Comparison of ENCODE assay signal across 16 mouse cellular contexts in genomic region chr12:79886494-79886893, GRCm38 (mm10).
DNase-seq lines count a peak whose midpoint lies in the region; ATAC-seq lines count a peak whose summit lies in the region.
"Had no signal": no experiment of that assay in that cellular context is flagged by ENCODE, and none has a peak within 500 bp of the region (broad histone marks: within the 10 kb centered on the region; RNA-seq: fewer than 3 reads in every experiment).

No protein-coding gene starts in this region.

- no peak overlapping the region for H3K4me3 ChIP-seq in forebrain, embryonic 14.5 days (ENCODE audit: low read depth, low read length)
- no peak overlapping the region for H3K4me3 ChIP-seq in forebrain, embryonic 12.5 days (replicated peaks)
- no peak overlapping the region for H3K4me3 ChIP-seq in heart, embryonic 16.5 days (ENCODE audit: low read length)
- H3K4me3 ChIP-seq in brown adipose tissue, adult 24 weeks (ENCODE audit: insufficient read depth, low read depth, low read length) = no peak overlapping the region
- no peak overlapping the region for H3K4me3 ChIP-seq in limb, embryonic 13.5 days
- no peak overlapping the region for H3K4me3 ChIP-seq in hindbrain, embryonic 13.5 days
- H3K4me3 ChIP-seq: hindbrain, embryonic 12.5 days; midbrain, embryonic 13.5 days; myocyte had no signal

- DNase-seq in forebrain, embryonic 14.5 days (ENCODE audit: low spot score) = peak; percentile 30
- no peak for DNase-seq in heart, adult 9 months (ENCODE audit: low spot score in 2 of 2)
- no peak for DNase-seq in retina, embryonic 14.5 days (ENCODE audit: low spot score)
- DNase-seq: cerebellum, adult 11 months; liver, postnatal 0 days; right cerebral cortex, adult 18-20 months; spleen, adult 18-20 months; thymus, postnatal 4 days had no signal

- WGBS in forebrain, embryonic 14.5 days = 70% methylated on average over 3 of the region's 3 CpGs
- WGBS in forebrain, embryonic 12.5 days = 62% methylated on average over 3 of the region's 3 CpGs
- WGBS in heart, embryonic 16.5 days = 78% methylated on average over 3 of the region's 3 CpGs
- 59% methylated on average over 3 of the region's 3 CpGs for WGBS in limb, embryonic 13.5 days
- 86% methylated on average over 3 of the region's 3 CpGs for WGBS in hindbrain, embryonic 13.5 days

- no peaks in the 10 kb centered on the region for H3K9me3 ChIP-seq in forebrain, embryonic 14.5 days (replicated peaks; ENCODE audit: control insufficient read depth, low read length)
- no peaks in the 10 kb centered on the region for H3K9me3 ChIP-seq in forebrain, embryonic 12.5 days
- no peaks in the 10 kb centered on the region for H3K9me3 ChIP-seq in heart, embryonic 16.5 days (replicated peaks; ENCODE audit: control insufficient read depth, low read length)
- H3K9me3 ChIP-seq in limb, embryonic 13.5 days = no peaks in the 10 kb centered on the region
- H3K9me3 ChIP-seq in hindbrain, embryonic 13.5 days = no peaks in the 10 kb centered on the region
- H3K9me3 ChIP-seq: hindbrain, embryonic 12.5 days; midbrain, embryonic 13.5 days had no signal

- peaks cover 9% of the 10 kb centered on the region; the same call in 1 of the 2 replicates for H3K4me1 ChIP-seq in forebrain, embryonic 14.5 days (ENCODE audit: control insufficient read depth, insufficient read depth, low read length)
- H3K4me1 ChIP-seq in forebrain, embryonic 12.5 days = peaks cover 8% of the 10 kb centered on the region
- peaks cover 2% of the 10 kb centered on the region; the same call in 1 of the 2 replicates for H3K4me1 ChIP-seq in heart, embryonic 16.5 days (ENCODE audit: control insufficient read depth, insufficient read depth, low read length)
- H3K4me1 ChIP-seq in brown adipose tissue, adult 24 weeks (ENCODE audit: control insufficient read depth, insufficient read depth, insufficient read length, low read length) = peaks cover 30% of the 10 kb centered on the region
- H3K4me1 ChIP-seq in limb, embryonic 13.5 days = peaks cover 49% of the 10 kb centered on the region
- peaks cover 14% of the 10 kb centered on the region for H3K4me1 ChIP-seq in hindbrain, embryonic 13.5 days (replicated peaks)

- H3K4me2 ChIP-seq in forebrain, embryonic 14.5 days (ENCODE audit: low read length) = no peak overlapping the region
- H3K4me2 ChIP-seq in forebrain, embryonic 12.5 days = no peak overlapping the region
- H3K4me2 ChIP-seq in heart, embryonic 16.5 days (ENCODE audit: low read depth, low read length) = no peak overlapping the region
- H3K4me2 ChIP-seq in limb, embryonic 13.5 days (replicated peaks) = peak overlapping the region; percentile 42; the same call in 1 of the 2 replicates
- H3K4me2 ChIP-seq in hindbrain, embryonic 13.5 days = no peak overlapping the region
- H3K4me2 ChIP-seq: hindbrain, embryonic 12.5 days; midbrain, embryonic 13.5 days had no signal

- ATAC-seq in forebrain, embryonic 14.5 days = no peak
- ATAC-seq in forebrain, embryonic 12.5 days (ENCODE audit: low FRiP score) = no peak
- no peak for ATAC-seq in heart, embryonic 16.5 days (replicated peaks; ENCODE audit: extremely low read depth, insufficient read depth, low FRiP score)
- ATAC-seq in limb, embryonic 13.5 days (ENCODE audit: low FRiP score, low read depth) = no peak
- ATAC-seq in hindbrain, embryonic 13.5 days (ENCODE audit: low FRiP score) = no peak
- ATAC-seq: liver, postnatal 0 days; midbrain, embryonic 13.5 days had no signal

- H3K9ac ChIP-seq in forebrain, embryonic 14.5 days (ENCODE audit: low read length) = no peak overlapping the region
- no peak overlapping the region for H3K9ac ChIP-seq in forebrain, embryonic 12.5 days
- no peak overlapping the region for H3K9ac ChIP-seq in heart, embryonic 16.5 days (ENCODE audit: low read length)
- H3K9ac ChIP-seq in limb, embryonic 13.5 days = no peak overlapping the region
- no peak overlapping the region for H3K9ac ChIP-seq in hindbrain, embryonic 13.5 days
- H3K9ac ChIP-seq: hindbrain, embryonic 12.5 days; liver, postnatal 0 days; midbrain, embryonic 13.5 days had no signal

- H3K27ac ChIP-seq in forebrain, embryonic 14.5 days (ENCODE audit: low read depth, low read length) = no peak overlapping the region
- no peak overlapping the region for H3K27ac ChIP-seq in forebrain, embryonic 12.5 days
- 0 out of 2 replicates have a peak overlapping the region, but pooled peaks have one; percentile 32 for H3K27ac ChIP-seq in heart, embryonic 16.5 days (ENCODE audit: low read length)
- peak overlapping the region; percentile 36; the same call in 1 of the 2 replicates for H3K27ac ChIP-seq in brown adipose tissue, adult 24 weeks (replicated peaks; ENCODE audit: low read depth, low read length)
- peak overlapping the region; percentile 79 for H3K27ac ChIP-seq in limb, embryonic 13.5 days
- no peak overlapping the region for H3K27ac ChIP-seq in hindbrain, embryonic 13.5 days
- H3K27ac ChIP-seq: midbrain, embryonic 13.5 days had no signal

- no peaks in the 10 kb centered on the region for H3K27me3 ChIP-seq in forebrain, embryonic 14.5 days (replicated peaks; ENCODE audit: control insufficient read depth, insufficient read depth, low read length)
- H3K27me3 ChIP-seq in forebrain, embryonic 12.5 days = no peaks in the 10 kb centered on the region
- no peaks in the 10 kb centered on the region for H3K27me3 ChIP-seq in heart, embryonic 16.5 days (ENCODE audit: control insufficient read depth, insufficient read depth, low read length)
- no peaks in the 10 kb centered on the region for H3K27me3 ChIP-seq in limb, embryonic 13.5 days
- H3K27me3 ChIP-seq in hindbrain, embryonic 13.5 days = no peaks in the 10 kb centered on the region
- H3K27me3 ChIP-seq: midbrain, embryonic 13.5 days had no signal

- no peaks in the 10 kb centered on the region for H3K36me3 ChIP-seq in forebrain, embryonic 14.5 days (ENCODE audit: control insufficient read depth, insufficient read depth, low read length)
- no peaks in the 10 kb centered on the region for H3K36me3 ChIP-seq in forebrain, embryonic 12.5 days (replicated peaks)
- no peaks in the 10 kb centered on the region for H3K36me3 ChIP-seq in heart, embryonic 16.5 days (ENCODE audit: control insufficient read depth, insufficient read depth)
- H3K36me3 ChIP-seq in limb, embryonic 13.5 days = no peaks in the 10 kb centered on the region
- H3K36me3 ChIP-seq in hindbrain, embryonic 13.5 days = no peaks in the 10 kb centered on the region
- H3K36me3 ChIP-seq: hindbrain, embryonic 12.5 days; midbrain, embryonic 13.5 days had no signal

Comparison
In these comparisons a context has a peak if more than half of its experiments do, and no peak if none do; other contexts are left out.
1. H3K27ac ChIP-seq: peak in heart, embryonic 16.5 days (single experiment), brown adipose tissue, adult 24 weeks (single experiment) and limb, embryonic 13.5 days (single experiment); none in forebrain, embryonic 14.5 days (single experiment), forebrain, embryonic 12.5 days (single experiment) and hindbrain, embryonic 13.5 days (single experiment).